11 mouse cellular contexts compared by ENCODE assay signal in the genomic region with DNA sequence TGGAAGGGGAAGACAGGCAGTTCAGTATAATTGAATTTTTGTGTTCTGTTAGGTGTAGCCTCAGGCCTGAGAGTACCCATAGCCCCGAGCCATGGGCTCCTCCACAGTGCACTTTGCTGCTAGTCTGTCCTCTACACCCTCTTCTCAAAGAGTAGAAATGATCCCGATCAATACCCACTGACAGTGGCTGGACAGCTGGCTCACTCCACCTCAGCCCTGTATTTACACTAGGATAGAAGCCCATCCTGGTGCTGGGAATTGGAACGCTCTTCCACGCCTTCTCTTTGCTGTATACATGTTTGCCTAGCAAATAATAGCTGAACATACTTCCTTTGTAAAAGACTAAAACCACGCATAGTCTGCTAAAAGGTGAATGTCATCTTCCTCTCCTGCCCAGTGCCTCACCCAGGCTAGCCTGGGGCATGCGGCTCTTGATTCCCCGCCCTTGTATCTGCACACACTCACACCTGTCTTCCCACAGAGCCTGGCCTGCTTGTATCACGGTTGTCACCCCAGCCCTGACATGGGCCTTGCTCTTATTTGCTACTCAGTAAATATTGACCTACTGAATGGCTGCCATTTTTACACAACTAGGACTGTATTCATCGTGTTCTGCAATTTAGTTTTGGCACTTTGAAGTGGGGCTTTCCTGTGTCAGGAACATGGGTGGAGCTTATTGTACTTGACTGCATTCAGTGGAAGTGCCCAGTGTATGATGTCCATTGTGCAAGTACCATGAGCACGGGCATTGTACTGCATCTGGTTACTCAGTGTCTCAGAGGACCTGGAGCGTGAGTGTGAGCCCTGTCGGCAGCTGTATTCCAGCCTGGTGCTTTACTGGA.
DNase-seq lines count a peak whose midpoint lies in the region; ATAC-seq and TF ChIP-seq lines count a peak whose summit lies in the region.
"Had no signal": no experiment of that assay in that cellular context is flagged by ENCODE, and none has a peak within 500 bp of the region (broad histone marks: within the 10 kb centered on the region; RNA-seq: fewer than 3 reads in every experiment).

No protein-coding gene starts in this region.

- H3K4me2 ChIP-seq in heart, embryonic 14.5 days (ENCODE audit: low read length): no peak overlapping the region
- H3K4me2 ChIP-seq in lung, embryonic 14.5 days: no peak overlapping the region
- no peak overlapping the region for H3K4me2 ChIP-seq in stomach, postnatal 0 days (replicated peaks; ENCODE audit: low read depth)

- H3K27me3 ChIP-seq in heart, embryonic 14.5 days (ENCODE audit: control insufficient read depth, insufficient read depth, low read length): no peaks in the 10 kb centered on the region
- H3K27me3 ChIP-seq in lung, embryonic 14.5 days (ENCODE audit: insufficient read depth, low read length): peaks cover 27% of the 10 kb centered on the region; the same call in 1 of the 2 replicates
- no peaks in the 10 kb centered on the region for H3K27me3 ChIP-seq in stomach, postnatal 0 days (ENCODE audit: control insufficient read depth, insufficient read depth, low read length)

- TF ChIP-seq EP300 in stomach, postnatal 0 days (optimal IDR thresholded peaks at IDR 0.05): no peak

- peak overlapping the region in 1 of 2 experiments; percentile 82; a peak in 1 of 4 replicates for H3K27ac ChIP-seq in heart, embryonic 14.5 days (replicated peaks in 1 of 2; ENCODE audit: control insufficient read depth in 1 of 2, insufficient read depth in 1 of 2, low read depth in 2 of 2, low read length in 2 of 2)
- no peak overlapping the region; the same call in 1 of the 2 replicates for H3K27ac ChIP-seq in lung, embryonic 14.5 days (ENCODE audit: low read depth)
- H3K27ac ChIP-seq in stomach, postnatal 0 days (replicated peaks): peak overlapping the region; percentile 61; the same call in 1 of the 2 replicates

- no peak for ATAC-seq in heart, embryonic 14.5 days (ENCODE audit: insufficient number of reproducible peaks, insufficient read depth, low FRiP score, low read depth)
- ATAC-seq in lung, embryonic 14.5 days (ENCODE audit: insufficient read depth): peak; percentile 57
- peak; percentile 54 for ATAC-seq in stomach, postnatal 0 days (ENCODE audit: low FRiP score, low TSS enrichment)
- ATAC-seq: forebrain, postnatal 0 days had no signal

- H3K9ac ChIP-seq in heart, embryonic 14.5 days (ENCODE audit: low read length): peak overlapping the region; percentile 32; the same call in 1 of the 2 replicates
- no peak overlapping the region for H3K9ac ChIP-seq in lung, embryonic 14.5 days
- H3K9ac ChIP-seq in stomach, postnatal 0 days (ENCODE audit: low read length): no peak overlapping the region
- H3K9ac ChIP-seq: forebrain, postnatal 0 days had no signal

- no peak overlapping the region for H3K4me3 ChIP-seq in heart, embryonic 14.5 days (ENCODE audit: control insufficient read depth in 1 of 2, insufficient read depth in 1 of 2, low read depth in 1 of 2, low read length in 2 of 2)
- no peak overlapping the region for H3K4me3 ChIP-seq in lung, embryonic 14.5 days (ENCODE audit: low read depth, low read length)
- H3K4me3 ChIP-seq in stomach, postnatal 0 days (ENCODE audit: low read depth, low read length): no peak overlapping the region

- peaks cover 38 to 47% of the 10 kb centered on the region in 2 experiments for H3K4me1 ChIP-seq in heart, embryonic 14.5 days (ENCODE audit: control insufficient read depth in 2 of 2, insufficient read depth in 2 of 2, low read length in 2 of 2)
- peaks cover 32% of the 10 kb centered on the region for H3K4me1 ChIP-seq in lung, embryonic 14.5 days (ENCODE audit: insufficient read depth)
- H3K4me1 ChIP-seq in stomach, postnatal 0 days (replicated peaks; ENCODE audit: control insufficient read depth, insufficient read depth): peaks cover 15% of the 10 kb centered on the region

- TF ChIP-seq CTCF in lung, embryonic 14.5 days (IDR thresholded peaks at IDR 0.05; ENCODE audit: low read depth): no peak
- TF ChIP-seq CTCF in stomach, postnatal 0 days (IDR thresholded peaks at IDR 0.05; ENCODE audit: low read depth): no peak

- WGBS in heart, embryonic 14.5 days: 76% methylated on average over 12 of the region's 12 CpGs
- 40% methylated on average over 12 of the region's 12 CpGs for WGBS in lung, embryonic 14.5 days
- 46% methylated on average over 12 of the region's 12 CpGs for WGBS in stomach, postnatal 0 days

- H3K9me3 ChIP-seq in heart, embryonic 14.5 days (ENCODE audit: control insufficient read depth, low read length): no peaks in the 10 kb centered on the region
- no peaks in the 10 kb centered on the region for H3K9me3 ChIP-seq in lung, embryonic 14.5 days (ENCODE audit: low read depth, low read length)
- H3K9me3 ChIP-seq in stomach, postnatal 0 days (ENCODE audit: control insufficient read depth, low read length): no peaks in the 10 kb centered on the region

- no peak for DNase-seq in heart, postnatal 4 days
- peak; percentile 34 for DNase-seq in thymus, postnatal 14 days
- no peak for DNase-seq in thymus, adult 18-20 months
- DNase-seq in lung, embryonic 14.5 days: no peak
- no peak for DNase-seq in stomach, postnatal 0 days (ENCODE audit: low spot score)
- no peak for DNase-seq in c-Kit-positive CD71-positive TER-119-positive erythroid progenitor cells, embryonic 14.5 days (ENCODE audit: low spot score)
- DNase-seq in spleen, adult 18-20 months: no peak
- DNase-seq: cerebellum, postnatal 36 days; forebrain, postnatal 0 days; gastrocnemius, postnatal 25 days had no signal

- no peaks in the 10 kb centered on the region for H3K36me3 ChIP-seq in heart, embryonic 14.5 days (ENCODE audit: control insufficient read depth, insufficient read depth, low read length)
- H3K36me3 ChIP-seq in lung, embryonic 14.5 days (ENCODE audit: insufficient read depth): no peaks in the 10 kb centered on the region
- H3K36me3 ChIP-seq in stomach, postnatal 0 days (ENCODE audit: control insufficient read depth, insufficient read depth, low read length): no peaks in the 10 kb centered on the region
